Mouse (Mus musculus) megakaryocyte-erythroid progenitor cell, adult 5-6 weeks (primary cell): ENCODE results near the gene Mydgf. TPM values are rescaled to one million over a fixed set of nuclear protein-coding genes. Genes with fewer than 3 reads are reported as not detected.

ENCODE experiments used
- ATAC-seq: replicated peaks from 2 replicates; pipeline ENCODE4 v1.8.0; 2016; ENCODE audit warnings: mild to moderate bottlenecking, inconsistent platforms; ENCODE audit not compliant: severe bottlenecking, poor library complexity, low FRiP score, low TSS enrichment
- total RNA-seq, 2 experiments: library from RNA; stranded (forward) in 1 of 2; stranded (reverse) in 1 of 2; fragments of 200-1000, 215-1000 nt in 1 of 2; fragments of >200 nt in 1 of 2; fragmentation: Nextera tagmentation in 1 of 2; gene quantifications; 2 replicates each; pipeline ENCODE4 v1.2.3; 2014 to 2017

The Mydgf gene
- total RNA-seq (2014; fragmentation: Nextera tagmentation) (28.7 and 59.7 TPM in 2 replicates), total RNA-seq (2017) (21.5 and 25.3 TPM in 2 replicates)

DNA sequence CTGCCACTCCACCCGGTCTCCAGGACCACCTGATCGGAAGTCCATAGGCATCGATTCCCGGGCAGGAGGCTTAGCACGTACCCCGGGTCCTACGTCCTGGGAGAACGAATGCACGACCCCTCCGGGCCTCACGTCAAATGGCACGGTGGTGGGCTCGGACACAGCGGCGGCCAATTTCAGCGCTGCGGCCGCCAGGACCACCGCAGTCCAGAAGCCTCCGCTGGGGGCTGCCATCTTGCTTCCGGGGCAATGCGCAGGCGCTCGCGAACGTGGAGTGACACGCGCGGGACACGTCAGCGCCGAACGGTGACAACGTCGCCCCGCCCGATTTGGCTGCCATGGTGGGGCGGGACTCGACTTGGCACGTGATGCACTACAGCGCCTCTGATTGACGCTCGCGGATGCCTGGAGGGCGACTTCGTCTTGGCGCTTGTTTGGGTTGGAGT is at the start of gene Mydgf:
Mydgf (minus strand) TSS at position 263 of the 446 bp plus-strand sequence.
- ATAC-seq = peak; percentile 96

DNA sequence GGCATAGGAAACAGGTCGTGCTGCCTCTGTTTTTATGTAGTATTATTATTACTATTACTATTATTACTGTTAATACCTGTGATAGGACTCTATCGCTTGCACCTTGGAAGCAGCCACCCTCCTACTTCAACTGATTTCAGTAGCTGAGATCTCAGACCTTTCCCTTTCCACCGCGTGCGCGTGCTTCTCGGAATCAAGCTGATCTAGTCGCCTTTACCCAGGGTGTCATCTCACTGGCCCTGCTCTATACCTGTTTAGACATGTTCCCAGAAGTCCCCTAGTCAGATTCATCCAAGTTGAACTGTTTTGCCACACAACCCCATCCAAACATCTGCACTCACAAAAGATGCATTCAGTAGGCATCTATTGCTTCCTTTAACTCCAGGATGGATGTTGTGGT is 49.7 kb upstream of the Mydgf start:
- no peak for ATAC-seq

DNA sequence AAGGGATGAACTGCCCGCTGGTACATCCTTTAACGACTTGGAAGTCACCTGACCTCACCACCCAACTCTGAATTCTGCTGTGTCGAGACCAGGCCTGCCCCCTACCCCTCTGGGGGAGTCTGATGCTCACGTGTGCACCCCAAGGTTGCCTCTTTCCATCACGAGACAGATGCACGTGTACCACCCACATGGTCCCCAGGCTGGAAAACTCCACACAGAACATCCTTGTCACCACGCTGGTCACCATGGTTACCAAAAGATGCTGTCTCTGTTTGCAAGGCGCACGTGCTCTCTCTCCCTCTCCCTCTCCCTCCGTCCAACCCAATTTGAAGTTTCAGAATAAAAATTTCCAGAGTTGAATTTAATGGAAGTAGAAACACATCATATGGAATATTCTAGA is 46.2 kb upstream of the Mydgf start:
- no peak for ATAC-seq

DNA sequence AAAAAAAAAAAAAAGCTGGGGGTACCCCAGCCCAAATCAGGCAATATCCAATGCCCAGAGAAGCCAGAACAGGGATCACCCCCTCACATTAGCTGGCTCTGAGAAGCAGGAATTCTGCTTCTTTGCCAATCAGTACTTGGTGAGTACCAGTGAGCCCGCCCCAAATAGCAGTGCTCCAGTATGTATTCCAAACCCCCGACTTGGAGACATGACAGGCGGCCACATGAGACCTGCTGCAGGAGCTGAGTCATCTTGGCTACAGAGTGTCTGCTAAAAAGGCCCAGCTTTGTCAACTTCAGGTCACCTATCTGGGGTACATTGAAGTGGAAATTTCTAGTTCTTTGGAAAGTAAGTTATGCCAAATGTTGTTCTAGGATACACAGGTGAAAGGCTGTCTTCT is 42.8 kb upstream of the Mydgf start:
- ATAC-seq = no peak

DNA sequence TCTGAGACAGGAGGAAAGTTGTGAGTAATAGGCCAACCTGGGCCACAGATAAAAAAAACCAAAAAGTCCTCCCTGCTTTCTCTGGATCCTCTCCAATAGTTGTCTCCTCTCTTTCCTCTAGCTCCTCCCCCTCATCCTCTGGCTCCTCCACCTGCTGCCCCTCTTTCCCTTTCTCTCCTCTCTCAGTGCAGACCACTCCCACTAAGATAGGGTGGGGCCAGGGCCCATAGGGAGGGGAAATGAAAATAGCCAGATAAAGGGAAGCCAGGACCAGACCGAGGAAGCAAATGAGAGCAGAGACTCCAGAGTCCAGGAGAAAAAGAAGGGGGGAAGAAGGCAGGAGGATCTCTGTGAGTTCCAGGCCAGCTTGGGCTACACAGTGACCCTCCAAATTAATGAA is 41.2 kb upstream of the Mydgf start:
- ATAC-seq = no peak

DNA sequence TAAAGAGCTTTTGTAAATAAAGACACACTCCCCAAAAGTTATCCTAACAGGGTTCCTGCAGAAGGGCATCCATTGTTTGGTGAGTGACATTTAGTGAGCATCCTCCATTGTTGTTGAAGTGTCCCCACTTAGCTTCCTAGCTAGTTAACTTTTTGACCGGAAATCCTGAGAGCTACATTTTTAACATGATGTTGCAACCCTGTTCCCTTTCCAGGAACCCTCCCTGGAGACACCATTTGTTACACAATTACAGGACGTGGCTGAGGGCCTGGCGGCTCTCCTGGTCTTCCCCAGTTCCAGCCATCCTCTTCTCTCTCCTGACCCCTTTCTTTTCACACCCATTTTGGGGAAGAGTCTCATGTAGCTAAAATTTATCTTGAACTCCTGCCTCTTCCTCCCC is 36.1 kb upstream of the Mydgf start:
- ATAC-seq = no peak

DNA sequence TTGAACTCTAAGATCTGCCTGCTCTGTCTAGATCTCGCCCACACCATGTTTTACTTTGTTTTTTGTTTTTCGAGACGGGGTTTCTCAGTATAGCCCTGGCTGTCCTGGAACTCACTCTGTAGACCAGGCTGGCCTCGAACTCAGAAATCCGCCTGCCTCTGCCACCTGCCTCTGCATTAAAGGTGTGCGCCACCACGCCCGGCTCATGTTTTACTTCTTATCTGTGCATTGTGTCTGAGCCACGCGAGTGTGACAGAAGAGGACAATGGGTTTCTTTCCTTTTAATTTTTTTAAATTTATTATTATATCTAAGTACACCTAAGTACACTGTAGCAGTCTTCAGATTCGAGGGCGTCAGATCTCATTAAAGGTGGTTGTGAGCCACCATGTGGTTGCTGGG is 35.5 kb upstream of the Mydgf start:
- ATAC-seq = no peak

DNA sequence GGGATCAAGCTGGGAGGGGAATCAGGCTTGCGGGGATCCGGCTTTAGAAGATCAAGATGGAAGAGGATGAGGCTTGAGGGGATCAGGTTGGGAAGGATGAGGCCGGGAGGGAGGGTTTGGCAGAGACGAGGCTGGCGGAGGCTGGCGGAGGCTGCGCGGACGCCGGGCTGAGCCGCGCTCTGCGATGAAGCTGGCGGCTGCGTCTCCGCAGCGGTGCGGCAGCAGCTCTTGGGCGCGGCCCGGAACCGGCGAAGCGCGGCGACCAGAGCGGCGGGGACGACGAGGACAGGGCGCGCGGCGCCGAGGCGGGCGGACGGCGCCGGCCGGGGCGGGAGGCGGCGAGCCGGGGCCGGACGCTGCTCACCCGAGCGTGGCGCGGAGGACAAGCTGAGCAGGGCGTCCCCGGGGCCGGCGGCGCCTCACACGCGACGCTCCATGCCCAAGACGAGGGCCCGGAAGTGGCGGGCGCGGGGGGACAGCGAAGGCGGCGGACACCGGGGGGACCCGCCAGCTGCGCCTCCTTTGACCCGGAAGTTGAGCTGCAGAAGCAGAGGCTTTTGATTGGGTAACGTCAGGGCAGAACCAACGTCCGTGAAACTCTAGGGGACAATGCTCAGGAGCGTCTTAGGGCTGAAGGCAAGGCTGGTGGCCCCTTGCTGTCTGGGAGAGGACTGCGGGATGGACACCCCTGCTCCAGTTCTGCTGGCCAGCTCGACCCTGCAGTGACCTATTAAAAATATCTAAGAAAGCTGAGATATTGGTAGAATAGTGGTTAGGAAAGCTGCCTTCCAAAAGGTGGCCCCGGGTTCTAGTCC is 34.9 kb upstream of the Mydgf start, which contains the start of gene Dpp9:
Dpp9 (minus strand) TSS at position 529 of the 815 bp plus-strand sequence.
- peak; percentile 99 for ATAC-seq

DNA sequence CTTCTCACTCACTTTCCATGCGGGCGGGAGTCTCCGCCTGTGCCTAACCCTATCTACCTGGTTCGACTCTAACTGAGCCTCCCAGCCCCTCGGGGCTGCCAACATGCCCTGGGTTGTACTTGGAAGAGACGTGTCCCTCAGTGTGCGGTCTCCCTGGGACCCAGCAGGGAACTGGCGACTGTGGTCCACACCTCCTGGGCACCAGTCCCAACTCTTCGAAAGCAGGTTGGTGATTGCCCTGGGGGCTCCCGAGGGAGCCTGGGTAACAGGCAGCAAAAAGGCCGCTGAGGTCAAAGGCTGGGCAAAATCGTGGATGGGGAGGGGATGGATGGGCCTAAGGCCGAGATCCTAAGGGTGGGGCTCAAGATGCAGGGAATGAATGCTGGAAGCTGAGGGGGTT is 34.0 kb upstream of the Mydgf start:
- no peak for ATAC-seq

DNA sequence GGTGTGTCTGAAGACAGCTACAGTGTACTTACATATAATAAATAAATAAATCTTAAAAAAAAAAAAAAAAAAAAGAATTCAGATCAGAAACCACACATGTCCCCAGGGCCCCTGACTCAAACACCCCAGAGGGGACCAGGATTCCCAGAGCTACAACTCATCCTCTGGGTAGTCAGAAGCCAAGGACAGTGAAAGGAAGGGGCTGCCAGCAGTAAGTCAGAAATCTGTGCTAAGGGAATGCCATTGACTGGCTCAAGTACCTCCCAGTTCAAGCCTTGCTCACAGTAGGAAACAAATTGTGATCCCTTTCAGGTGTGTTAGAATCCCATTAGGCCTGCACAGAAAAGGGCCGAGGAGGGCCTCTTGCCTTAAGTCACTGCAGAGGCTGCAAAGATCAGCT is 30.5 kb upstream of the Mydgf start:
- no peak for ATAC-seq

DNA sequence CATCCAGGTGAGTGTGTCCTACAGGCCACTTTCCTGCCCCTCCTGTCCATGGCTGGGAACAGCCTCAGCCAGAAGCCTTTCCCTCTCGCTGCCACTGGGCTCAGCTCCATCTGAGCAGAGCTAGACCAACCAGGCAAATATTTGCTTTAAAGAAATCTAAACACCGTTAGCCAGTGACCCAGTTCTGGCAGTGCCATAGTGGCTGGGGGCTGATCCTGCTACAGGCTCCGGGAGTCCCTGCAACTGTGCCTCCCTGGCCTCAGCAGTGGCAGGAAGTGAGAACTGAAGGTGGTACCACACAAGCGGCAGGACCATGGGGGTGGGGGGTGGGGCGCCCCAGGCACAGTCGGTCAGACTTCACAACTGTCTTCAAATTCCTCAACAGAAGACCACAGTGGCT is 29.0 kb upstream of the Mydgf start:
- no peak for ATAC-seq

DNA sequence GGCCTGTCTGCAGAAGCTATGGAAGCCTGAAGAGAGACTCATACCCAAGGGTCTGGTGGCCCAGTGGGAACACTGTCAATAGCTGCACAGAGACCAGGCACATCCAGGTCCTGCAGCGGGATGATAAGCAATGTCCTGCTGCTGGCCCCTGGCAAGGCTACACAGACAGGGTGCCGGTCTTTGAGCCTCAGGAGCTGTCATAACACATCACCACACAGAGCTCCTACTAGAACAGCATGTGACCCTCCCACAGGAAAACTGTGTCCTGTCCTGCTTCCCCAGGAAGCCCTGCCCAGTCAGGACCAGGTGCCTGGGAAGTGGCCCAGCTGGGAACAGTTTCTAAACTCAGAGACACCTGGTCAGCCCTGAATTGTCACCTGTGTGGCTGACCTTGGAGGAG is 27.4 kb upstream of the Mydgf start:
- no peak for ATAC-seq

DNA sequence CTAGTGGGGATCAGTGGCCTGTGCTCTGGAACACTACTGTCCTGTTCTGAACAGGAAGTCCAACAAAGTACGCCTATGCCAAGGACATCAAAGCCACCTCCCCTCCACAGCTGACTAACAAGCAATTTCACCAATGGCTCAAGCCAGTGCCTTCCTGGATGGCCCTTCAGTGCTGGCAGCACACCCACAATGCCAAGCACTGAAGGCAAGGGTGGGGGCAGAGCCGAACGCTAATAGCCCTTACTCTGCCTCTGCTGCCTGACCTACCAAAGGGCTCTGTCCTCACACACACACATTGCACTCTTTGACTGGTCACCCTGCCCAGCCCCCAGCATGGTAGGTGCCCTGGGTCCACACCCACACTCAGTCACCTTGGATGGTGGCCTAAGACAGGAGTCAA is 25.1 kb upstream of the Mydgf start:
- ATAC-seq = no peak

DNA sequence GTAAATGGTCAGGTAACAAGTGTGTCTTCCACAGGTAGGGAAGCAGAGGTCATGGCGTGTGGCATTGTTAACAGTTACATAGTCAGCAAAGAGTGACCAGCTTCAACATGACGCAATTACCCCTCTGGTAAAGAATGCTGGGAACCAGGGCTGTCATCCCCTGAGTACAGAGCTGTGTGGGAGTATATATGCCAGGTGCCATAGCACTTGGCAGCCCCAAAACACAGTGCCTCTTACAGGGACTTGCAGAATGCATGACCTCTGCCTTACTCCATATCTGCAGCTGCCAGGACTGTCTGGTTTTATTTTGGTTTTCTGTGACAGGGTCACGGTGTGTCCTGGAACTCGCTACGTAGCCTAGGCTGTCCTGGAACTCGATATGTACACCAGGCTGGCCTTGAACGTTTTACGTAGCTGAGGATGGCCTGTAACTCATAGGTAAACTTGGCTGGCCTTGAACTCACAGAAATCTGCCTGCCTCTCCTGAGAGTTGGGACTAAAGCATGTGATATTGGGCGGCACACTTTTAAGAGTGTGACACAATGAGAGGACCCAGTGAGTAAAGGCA is 24.3 kb upstream of the Mydgf start:
- no peak for ATAC-seq

DNA sequence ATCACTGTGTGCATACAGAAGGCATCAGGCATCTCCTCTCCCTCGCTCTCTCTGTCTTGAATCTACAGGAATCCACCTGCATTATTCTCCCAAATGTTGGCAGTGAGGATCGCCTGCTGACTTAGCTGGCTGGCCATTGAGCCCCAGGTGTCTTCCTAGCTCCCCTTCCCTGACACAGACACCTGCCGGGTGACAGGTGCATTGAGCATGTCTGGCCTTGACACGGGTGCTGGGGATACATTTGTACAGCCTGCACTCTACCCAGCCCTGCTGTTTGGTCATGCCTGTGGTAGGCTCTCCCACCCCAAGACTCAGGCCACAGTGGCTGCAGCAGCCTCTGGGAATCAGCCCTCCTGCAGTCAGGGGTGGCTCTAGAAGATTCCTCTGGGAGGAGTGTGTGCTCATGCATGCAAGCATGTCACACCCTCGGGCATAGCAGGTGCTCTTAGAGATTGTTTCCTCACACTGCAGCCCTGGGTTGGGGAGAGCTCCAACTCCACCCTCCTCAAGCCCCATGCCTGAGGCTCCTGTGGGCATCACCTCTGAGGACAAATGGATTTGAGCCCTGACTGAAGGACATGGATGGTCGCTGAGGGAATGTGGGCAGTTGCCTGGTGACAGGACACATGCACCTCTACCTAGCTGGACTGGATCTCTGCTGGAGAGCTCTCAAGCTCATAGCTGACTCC is 23.4 kb upstream of the Mydgf start:
- no peak for ATAC-seq

DNA sequence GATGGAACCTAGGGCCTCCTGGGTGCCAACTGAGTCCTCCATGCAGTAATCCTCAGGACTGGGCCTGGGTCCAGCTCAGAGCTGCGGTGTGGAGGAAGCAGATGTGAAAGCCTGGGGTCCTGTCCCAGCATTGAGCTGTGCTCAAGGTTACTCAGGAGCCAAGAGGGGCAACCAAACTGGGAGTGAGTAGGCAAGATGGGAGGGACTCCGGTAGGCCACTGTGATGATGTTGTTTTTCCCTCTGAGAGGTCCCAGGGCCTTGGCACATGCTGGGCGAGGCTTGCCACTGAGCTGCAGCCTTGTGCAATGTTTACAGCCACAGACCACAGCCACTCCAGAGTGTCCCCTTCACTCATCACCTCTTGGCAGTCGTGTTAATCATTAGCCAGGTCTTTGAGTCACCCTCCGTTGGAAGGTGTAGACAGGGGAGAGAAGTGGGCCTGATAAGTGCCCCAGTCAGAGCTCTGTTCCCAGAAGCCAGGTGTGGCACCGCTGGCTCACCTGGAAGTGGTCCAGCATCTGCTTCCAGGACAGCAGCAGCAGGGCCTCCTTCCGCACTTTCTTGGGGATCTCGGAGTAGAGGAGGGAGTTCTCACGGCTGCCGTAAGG is 22.7 kb upstream of the Mydgf start:
- ATAC-seq = no peak

DNA sequence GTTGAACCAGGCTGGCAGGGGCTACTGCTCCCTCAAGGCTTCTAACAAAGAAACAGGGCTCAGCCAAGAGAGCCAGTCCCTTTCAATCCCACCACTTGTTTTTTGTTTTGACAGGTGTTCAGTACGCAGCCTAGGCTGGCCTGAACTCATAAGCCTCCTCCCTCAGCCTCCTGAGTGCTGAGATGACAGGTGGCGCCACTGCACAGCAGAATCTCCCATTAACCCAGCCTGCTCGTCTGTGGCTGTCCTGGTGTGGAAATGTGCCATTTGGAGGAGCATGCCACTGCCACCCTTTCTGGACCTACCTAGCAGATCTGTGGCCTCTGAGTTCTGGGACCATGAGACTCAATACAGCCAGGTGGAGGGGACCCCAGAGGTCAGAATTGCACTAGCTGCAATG is 20.0 kb upstream of the Mydgf start:
- ATAC-seq = no peak

DNA sequence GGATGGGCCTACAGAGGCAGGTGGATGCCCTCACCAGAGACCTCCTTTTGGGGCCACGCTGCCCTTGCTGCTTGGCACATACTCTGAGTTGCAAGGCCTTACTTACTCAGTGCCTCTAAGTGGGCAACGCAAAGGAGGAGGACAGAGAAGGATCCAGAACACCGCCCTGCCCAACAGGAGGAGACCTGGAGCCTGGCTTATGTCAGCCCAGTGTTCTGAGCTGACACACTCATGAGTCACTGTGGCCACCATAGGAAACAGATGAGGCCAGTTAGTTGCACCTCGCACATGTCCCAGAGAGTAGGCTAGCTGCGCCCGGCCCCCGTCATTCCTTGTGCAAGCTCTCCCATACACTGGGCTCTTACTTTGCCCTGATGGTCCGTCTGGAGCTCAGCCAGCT is 18.8 kb upstream of the Mydgf start:
- no peak for ATAC-seq

DNA sequence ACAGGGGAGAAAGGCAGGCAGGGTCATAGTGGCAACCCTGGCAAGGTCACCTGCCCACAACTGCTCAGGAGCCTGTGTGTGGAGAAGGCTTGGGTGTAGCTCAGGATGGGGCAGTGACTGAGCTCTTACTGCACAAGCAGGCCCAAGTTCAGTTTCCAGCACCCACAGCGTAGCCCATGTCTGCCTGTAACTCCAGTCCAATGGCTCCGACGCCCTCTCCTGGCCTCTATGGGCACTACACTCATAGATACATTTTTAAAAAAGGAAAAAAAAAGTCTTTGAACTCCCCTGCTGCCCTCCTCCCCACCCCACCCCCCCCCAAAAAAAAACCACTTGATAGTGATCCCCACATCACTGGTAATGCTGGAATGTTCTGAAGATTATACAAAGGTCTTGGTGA is 17.9 kb upstream of the Mydgf start:
- ATAC-seq = no peak

DNA sequence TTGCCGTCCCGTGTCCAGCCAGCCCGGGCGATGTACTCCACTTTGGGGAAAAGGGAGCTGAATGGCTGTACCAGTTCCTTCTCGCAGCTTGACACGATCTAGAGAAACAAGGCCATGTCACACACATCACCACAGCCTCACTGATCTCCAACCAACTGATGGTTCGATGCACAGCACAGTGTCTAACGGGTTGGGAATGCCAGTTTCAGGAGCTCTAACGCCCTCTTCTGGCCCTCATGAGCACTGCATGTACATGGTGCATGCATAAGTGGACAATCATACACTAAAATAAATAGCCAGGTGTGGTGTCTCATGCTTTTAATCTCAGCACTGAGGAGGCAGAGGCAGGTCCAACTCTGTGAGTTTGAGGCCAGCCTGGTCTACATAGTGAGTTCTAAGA is 16.9 kb upstream of the Mydgf start:
- ATAC-seq = no peak
